Mouse (Mus musculus) intestine, embryonic 16.5 days (tissue): ENCODE data around the gene Fam129a. TPM values are rescaled to one million over a fixed set of nuclear protein-coding genes. Genes with fewer than 3 reads are reported as not detected.

Source experiments
- ATAC-seq: fragments of 200-750 bp; cut with Nextera tagmentation; 2 replicates; pipeline ENCODE4 v1.8.0; 2017; ENCODE audit warnings: moderate TSS enrichment, moderate library complexity
- H3K27ac ChIP-seq: fragments of 300-500 bp; sonication (generic); 2 replicates; pipeline ENCODE4 v1.5.1; 2014; ENCODE audit warnings: mild to moderate bottlenecking, low read length
- H3K27me3 ChIP-seq: fragments of 300-500 bp; sonication (generic); replicated peaks from 2 replicates; pipeline ENCODE4 v1.6.1; 2014; ENCODE audit warnings: low read length, control low read depth, mixed read lengths; ENCODE audit not compliant: control insufficient read depth, insufficient read depth
- H3K36me3 ChIP-seq: fragments of 300-500 bp; sonication (generic); 2 replicates; pipeline ENCODE4 v1.6.1; 2014; ENCODE audit warnings: low read length, control low read depth; ENCODE audit not compliant: control insufficient read depth, insufficient read depth
- H3K4me1 ChIP-seq: fragments of 300-500 bp; sonication (generic); 2 replicates; pipeline ENCODE4 v1.6.1; 2014; ENCODE audit warnings: low read length, control low read depth, mixed read lengths; ENCODE audit not compliant: control insufficient read depth, insufficient read depth
- H3K4me2 ChIP-seq: fragments of 300-500 bp; sonication (generic); 2 replicates; pipeline ENCODE4 v1.6.1; 2014; ENCODE audit warnings: low read depth, low read length, control low read depth
- H3K4me3 ChIP-seq: fragments of 300-500 bp; sonication (generic); 2 replicates; pipeline ENCODE4 v1.5.1; 2014; ENCODE audit warnings: mild to moderate bottlenecking, low read length
- H3K9ac ChIP-seq: fragments of 300-500 bp; sonication (generic); 2 replicates; pipeline ENCODE4 v1.6.1; 2014; ENCODE audit warnings: low read depth, low read length
- H3K9me3 ChIP-seq: fragments of 300-500 bp; sonication (generic); 2 replicates; pipeline ENCODE4 v1.6.1; 2016; ENCODE audit warnings: low read length, control low read depth; ENCODE audit not compliant: control insufficient read depth
- whole genome bisulfite sequencing: fragments of 180-500 bp; shearing (Covaris S2); extraction: QIAGEN DNeasy Blood & Tissue Kit; methylation state at CpG from one replicate; pipeline ENCODE4 v1.1.7; 2014; 5-methylcytosine and 5-hydroxymethylcytosine counted together
- polyA plus RNA-seq: library from polyadenylated mRNA; unstranded; fragments of >200 nt; fragmentation: Nextera tagmentation; extraction: Ambion mirVana; gene quantifications from 2 replicates; pipeline ENCODE4 v1.2.1, GENCODE M21; 2015

The Fam129a gene
- polyA plus RNA-seq, 1 experiment from 2014 or later, result 10.7 TPM

DNA sequence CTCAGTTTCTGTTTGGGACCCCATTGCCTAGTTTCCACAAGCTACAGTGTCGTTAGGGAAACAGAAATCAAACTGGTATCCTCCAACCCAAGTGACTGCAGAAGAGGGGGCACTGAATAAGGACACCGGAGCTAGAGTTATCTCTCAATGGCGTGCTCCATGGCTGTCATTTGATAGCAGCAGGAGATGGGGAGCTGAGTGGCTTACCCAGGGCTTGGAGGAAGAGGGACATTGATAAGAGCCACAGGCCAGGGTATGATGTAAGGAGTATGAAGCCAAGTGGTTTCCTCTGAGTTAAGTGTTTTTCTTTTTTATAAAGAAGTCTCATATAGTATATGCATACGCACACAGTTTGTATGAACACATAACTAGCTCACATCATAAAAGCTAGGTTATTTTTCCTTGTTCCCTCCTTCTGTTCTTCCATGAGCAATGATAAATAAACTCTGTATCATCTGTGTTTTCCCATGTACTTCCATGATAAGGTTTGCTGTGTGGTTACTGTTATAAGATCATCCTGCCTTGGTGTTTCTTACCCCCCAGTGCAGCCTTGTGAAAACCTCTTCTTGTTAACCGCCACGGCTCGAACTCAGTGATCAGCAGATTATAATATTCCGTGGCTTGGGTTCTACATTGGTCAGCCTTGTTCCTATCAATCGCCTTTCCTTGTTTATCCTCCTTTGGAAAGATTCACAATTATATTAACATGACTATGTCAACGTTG, 96.5 kb downstream of the Fam129a start:
- WGBS, result 86% methylated on average over 10 of the region's 10 CpGs
- no peak overlapping the region for H3K4me3 ChIP-seq
- no peak for ATAC-seq
- H3K4me1 ChIP-seq, result no peaks in the 10 kb centered on the region
- H3K9ac ChIP-seq, result no peak overlapping the region
- no peaks in the 10 kb centered on the region for H3K9me3 ChIP-seq
- H3K36me3 ChIP-seq, result no peaks in the 10 kb centered on the region
- no peak overlapping the region for H3K4me2 ChIP-seq
- H3K27ac ChIP-seq, result no peak overlapping the region
- H3K27me3 ChIP-seq, result no peaks in the 10 kb centered on the region

DNA sequence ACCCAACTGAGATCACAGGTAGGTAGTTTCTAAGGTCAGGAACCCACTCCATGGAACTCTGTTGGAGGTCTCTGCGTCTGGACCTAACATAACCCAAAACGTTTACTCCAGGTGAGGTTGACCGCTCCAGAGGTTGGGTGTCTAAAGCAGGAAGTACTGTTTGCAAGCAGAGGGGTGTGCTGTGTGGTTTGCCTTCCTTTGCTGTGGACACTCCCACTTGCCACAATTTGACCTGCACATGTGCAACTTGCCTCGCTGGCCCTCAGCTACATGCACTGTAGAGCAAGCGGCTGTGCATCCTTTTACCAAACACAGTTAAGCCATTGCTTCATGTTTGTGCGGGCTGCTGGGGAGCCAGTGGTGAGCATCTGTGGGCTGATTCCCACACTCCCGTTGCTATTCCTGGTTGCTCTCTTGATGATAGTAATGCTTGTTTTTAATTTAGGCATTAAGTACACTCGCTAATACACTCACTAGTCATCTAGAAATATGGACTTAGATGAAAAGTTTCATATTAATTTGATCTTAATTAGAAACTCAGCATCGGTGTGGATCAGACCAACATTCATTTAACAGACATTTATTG, 99.1 kb downstream of the Fam129a start:
- H3K4me3 ChIP-seq, result no peak overlapping the region
- ATAC-seq, result no peak
- H3K9ac ChIP-seq, result no peak overlapping the region
- H3K27me3 ChIP-seq, result no peaks in the 10 kb centered on the region
- no peaks in the 10 kb centered on the region for H3K36me3 ChIP-seq
- no peaks in the 10 kb centered on the region for H3K9me3 ChIP-seq
- no peaks in the 10 kb centered on the region for H3K4me1 ChIP-seq
- H3K4me2 ChIP-seq, result no peak overlapping the region
- 83% methylated on average over 9 of the region's 9 CpGs for WGBS
- H3K27ac ChIP-seq, result no peak overlapping the region

DNA sequence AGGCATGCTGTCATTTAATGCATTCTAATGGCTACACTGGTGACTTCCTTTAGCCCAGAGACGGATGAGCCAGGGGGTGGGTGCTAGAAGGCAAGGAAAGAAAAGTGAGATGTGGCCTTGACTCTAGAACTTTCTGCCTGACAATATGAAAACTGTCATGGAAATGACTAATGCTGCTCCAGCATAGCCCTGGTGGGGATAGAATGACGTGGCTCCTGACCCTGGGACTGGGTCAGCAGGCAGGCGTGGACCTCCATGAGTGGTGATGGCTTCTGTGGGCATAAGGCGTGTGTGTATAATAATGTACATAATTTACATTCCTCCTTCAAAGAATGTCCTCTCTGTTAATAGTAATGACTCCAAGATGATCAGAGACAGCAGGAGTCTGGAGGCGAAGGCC, 104.7 kb downstream of the Fam129a start:
- H3K36me3 ChIP-seq, result no peaks in the 10 kb centered on the region
- H3K27ac ChIP-seq, result no peak overlapping the region
- no peak overlapping the region for H3K4me3 ChIP-seq
- H3K9me3 ChIP-seq, result no peaks in the 10 kb centered on the region
- peak; percentile 43; the same call in 1 of the 2 replicates for ATAC-seq
- H3K4me1 ChIP-seq, result peaks cover 10% of the 10 kb centered on the region
- no peak overlapping the region for H3K4me2 ChIP-seq
- H3K9ac ChIP-seq, result no peak overlapping the region
- WGBS, result 52% methylated on average over 5 of the region's 5 CpGs
- no peaks in the 10 kb centered on the region for H3K27me3 ChIP-seq

DNA sequence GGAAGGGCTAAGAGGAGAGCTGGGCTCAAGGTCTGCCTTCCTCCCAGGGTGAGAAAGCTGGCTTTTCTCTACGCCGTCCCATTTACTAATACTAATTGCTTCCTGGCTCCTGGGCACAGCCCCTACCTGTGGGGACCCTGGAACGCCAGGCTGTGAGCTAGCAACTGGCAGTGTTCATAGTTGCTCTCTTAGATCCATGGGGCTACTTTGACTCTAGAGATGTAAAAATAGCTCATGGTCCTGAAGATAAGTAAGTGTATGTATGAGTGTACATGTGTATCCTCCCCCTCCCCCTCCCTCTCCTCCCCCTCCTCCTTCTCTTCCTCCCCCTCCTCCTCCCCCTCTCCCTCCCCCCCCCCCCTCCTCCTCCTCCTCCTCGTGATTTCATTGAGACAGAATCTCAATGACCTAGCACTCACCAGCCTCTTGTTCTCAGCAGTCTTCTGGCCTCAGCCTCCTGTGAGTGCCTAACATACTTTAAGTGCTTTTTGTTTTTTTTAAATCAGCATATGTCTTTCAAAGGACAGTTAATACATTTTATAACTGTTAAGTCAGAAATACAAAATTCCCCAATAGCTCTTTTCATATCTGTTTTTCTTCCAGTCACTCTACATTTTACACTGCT, 106.3 kb downstream of the Fam129a start:
- Histone ChIP-seq H3K27ac (no peak overlapping the region), H3K4me1 (peaks cover 10% of the 10 kb centered on the region), H3K9me3 (no peaks in the 10 kb centered on the region), H3K4me3 (no peak overlapping the region), H3K4me2 (no peak overlapping the region), H3K27me3 (no peaks in the 10 kb centered on the region), H3K36me3 (no peaks in the 10 kb centered on the region), H3K9ac (no peak overlapping the region)
- WGBS, result 51% methylated on average over 3 of the region's 4 CpGs
- peak; percentile 47 for ATAC-seq

DNA sequence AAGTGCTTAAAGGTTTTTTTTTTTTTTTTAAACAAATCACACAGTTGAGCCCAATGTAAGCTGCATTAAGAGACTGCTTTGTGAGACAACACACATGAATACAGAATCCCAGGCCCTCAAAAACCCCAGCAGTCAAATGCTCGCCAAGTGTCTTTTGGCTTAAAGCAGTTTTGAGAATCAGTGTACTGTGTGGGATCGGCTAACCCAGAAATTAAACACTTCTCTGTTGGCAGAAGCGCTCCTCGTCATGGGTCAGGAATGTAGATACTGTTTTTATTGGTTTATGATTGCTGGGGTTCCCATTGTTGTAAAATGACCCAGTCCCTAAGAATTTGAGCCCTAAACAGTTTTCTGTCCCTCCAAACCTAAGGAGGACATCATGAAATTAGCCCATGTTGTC, 107.0 kb downstream of the Fam129a start:
- ATAC-seq, result peak; percentile 47
- no peak overlapping the region for H3K27ac ChIP-seq

DNA sequence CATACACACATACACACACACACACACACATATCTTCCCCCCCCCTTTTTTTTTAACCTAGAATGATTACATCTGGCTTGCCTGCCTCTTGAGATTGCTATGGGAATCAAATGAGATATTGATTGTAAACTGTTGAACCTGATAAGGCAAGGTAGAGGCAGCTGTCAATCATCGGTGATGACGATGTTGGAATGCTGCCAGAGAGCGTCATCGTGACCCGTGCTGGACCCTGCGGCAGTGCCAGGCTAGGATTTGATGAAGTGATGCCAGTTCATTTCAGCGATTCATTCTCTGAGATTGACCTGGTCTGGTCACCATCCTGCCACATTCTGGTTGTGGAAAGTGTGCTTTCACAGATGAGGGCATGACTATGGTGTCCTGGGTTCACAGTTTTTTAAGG, 108.2 kb downstream of the Fam129a start:
- Histone ChIP-seq H3K9ac (no peak overlapping the region), H3K4me3 (no peak overlapping the region), H3K4me2 (no peak overlapping the region), H3K4me1 (peaks cover 10% of the 10 kb centered on the region), H3K27ac (no peak overlapping the region), H3K9me3 (no peaks in the 10 kb centered on the region), H3K36me3 (no peaks in the 10 kb centered on the region), H3K27me3 (no peaks in the 10 kb centered on the region)
- no peak for ATAC-seq
- WGBS, result 86% methylated on average over 7 of the region's 7 CpGs

More for the DNA sequence above, 107.0 kb downstream of the Fam129a start:
- Histone ChIP-seq H3K4me1 (peaks cover 10% of the 10 kb centered on the region), H3K9ac (no peak overlapping the region), H3K27me3 (no peaks in the 10 kb centered on the region), H3K4me2 (no peak overlapping the region), H3K4me3 (no peak overlapping the region), H3K36me3 (no peaks in the 10 kb centered on the region), H3K9me3 (no peaks in the 10 kb centered on the region)
- 52% methylated on average over 4 of the region's 4 CpGs for WGBS

DNA sequence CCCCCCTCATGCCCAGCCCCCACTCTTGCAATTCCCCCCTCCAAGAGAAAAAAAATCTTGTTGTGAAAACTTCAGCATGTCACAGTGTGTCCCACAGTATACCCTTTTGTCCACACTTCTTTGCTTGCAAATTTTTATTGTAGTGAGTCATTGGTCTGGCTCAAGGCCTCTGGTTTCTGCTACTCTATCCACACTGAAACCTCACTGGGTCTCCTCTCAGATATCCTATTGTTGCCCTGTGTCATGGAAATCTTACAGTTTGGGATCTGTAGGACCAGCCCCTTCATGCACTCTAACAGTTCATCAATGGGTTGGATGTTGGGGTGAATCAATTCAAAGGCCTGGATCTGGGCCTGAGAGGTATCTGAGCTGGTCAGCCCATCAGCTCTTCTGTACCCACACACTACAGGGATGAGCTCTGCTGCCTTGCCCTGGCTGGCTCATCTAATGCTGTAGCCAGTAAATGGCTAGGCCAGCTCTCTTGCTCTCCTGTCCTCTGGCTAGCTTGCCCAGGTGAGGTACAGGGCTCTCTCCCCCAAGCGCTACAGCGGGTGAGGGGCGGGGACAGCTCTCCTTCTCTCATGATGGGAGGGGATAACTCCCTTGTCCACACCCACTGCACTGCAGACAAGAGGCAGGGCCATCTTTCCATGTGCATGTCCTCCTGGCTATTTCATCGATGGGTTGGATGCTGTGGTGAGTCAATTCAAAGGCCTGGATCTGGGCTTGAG, 109.1 kb downstream of the Fam129a start:
- no peak for ATAC-seq
- Histone ChIP-seq H3K4me2 (no peak overlapping the region), H3K36me3 (no peaks in the 10 kb centered on the region), H3K27ac (no peak overlapping the region), H3K4me3 (no peak overlapping the region), H3K4me1 (peaks cover 10% of the 10 kb centered on the region), H3K27me3 (no peaks in the 10 kb centered on the region), H3K9ac (no peak overlapping the region), H3K9me3 (no peaks in the 10 kb centered on the region)
- 93% methylated on average over 4 of the region's 4 CpGs for WGBS

DNA sequence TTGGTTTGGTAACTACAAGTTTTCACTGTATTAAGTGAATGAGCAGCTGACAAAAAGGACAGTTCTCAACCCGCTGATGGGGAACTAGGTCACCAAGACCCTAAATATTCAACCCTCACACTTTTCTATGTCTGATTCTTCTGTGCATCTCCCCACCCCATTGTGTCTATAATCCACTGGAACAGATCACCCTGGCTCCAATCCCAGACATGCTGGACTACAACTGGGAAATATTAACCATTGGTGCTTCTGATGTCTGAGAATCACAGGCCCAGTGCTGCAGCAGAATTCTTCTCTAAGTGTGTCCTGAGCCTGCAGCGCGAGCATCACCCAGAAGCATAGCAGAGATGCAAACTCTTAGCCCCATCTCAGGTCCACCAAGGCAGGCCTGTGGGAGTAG, 110.0 kb downstream of the Fam129a start:
- no peaks in the 10 kb centered on the region for H3K36me3 ChIP-seq
- H3K9ac ChIP-seq, result no peak overlapping the region
- 89% methylated on average over 3 of the region's 3 CpGs for WGBS
- no peak for ATAC-seq
- peaks cover 10% of the 10 kb centered on the region; the same call in 1 of the 2 replicates for H3K4me1 ChIP-seq
- H3K27ac ChIP-seq, result no peak overlapping the region
- no peaks in the 10 kb centered on the region for H3K9me3 ChIP-seq
- H3K27me3 ChIP-seq, result no peaks in the 10 kb centered on the region
- no peak overlapping the region for H3K4me2 ChIP-seq
- no peak overlapping the region for H3K4me3 ChIP-seq

DNA sequence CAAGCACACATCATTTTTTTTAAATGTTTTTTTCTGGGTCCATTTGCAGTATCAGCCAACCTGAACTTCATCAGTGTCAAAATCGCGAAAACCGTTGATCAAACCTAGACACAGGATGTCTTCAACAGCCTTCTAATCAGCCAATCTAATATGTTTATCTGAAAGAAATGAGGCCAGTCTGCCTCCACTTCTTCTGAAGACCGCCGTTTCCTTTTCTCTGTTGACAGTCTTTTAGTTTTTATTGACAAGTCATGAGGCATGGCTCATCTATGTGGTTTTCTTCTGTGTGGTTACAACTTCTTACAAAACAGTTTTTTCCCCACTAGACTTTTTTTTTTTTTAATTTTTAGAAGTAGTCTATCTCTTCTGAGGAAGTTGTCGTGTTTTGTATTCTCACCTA, 111.9 kb downstream of the Fam129a start:
- no peak overlapping the region for H3K27ac ChIP-seq
- no peak overlapping the region for H3K4me3 ChIP-seq
- H3K4me1 ChIP-seq, result peaks cover 11% of the 10 kb centered on the region
- H3K4me2 ChIP-seq, result no peak overlapping the region
- 86% methylated on average over 6 of the region's 6 CpGs for WGBS
- H3K9ac ChIP-seq, result no peak overlapping the region
- ATAC-seq, result no peak
- H3K36me3 ChIP-seq, result no peaks in the 10 kb centered on the region
- H3K27me3 ChIP-seq, result no peaks in the 10 kb centered on the region
- H3K9me3 ChIP-seq, result no peaks in the 10 kb centered on the region
